Mouse (Mus musculus): Measurements from ENCODE around the gene Tet2.
"Not testable (repeated sequence)": the region's sequence is repeated elsewhere in the genome, so short reads cannot be mapped to it uniquely, and the experiment has no call there.

Gene Tet2

DNA sequence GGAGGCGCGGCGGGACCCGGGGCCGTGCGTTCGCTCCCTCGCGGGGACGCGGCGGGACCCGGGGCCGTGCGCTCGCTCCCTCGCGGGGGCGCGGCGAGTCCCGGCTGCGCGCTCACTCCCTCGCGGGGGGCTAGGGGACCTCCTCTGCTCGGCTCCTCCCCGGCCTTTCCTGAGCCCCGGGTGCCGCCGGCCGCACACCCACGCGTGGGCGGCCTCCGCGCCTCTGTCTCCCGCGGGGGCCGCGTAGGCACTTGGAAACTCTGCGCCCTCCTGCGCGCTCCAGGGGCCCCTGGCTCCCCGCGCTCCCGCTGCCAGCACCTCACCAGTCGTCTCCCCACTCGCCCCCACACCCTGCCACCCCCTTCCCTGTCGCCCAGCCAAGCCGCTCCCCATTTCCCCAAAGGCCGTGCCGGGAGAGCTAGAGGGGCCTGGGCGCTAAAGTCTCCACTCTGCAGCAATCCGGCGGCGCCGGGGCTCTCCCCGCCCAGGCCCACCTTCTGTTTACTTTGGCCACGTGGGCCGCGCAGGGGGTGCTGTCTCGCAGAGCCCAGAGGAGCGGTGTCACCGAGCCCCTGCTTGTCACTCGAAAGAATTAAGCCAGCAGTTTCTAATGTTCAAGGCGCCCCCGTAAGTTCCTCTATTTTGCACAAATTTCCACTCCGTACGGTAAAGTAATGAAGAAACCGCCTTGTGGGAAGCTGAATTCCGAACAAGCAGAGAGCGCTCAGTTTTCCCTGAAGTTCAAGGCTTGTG lies at the start of gene Tet2:
Gene Tet2, minus strand, starts transcription at position 589 of the 753 bp plus-strand sequence.
- DNase-seq (ENCODE audit: low spot score in 2 of 2), result peak; percentile 7 to 52

DNA sequence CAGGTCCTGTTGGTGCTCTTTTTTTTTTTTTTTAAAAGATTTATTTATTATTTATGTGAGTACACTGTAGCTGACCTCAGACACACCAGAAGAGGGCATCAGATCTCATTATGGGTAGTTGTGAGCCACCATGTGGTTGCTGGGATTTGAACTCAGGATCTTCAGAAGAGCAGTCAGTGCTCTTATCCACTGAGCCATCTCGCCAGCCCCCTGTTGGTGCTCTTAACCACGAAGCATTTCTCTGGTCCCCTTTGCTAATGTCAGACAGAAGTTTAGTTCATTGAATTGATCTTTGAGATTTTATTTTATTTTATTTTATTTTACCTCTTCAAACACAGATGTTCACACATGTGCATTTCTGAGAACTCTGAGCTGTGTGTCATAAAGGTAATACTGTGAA lies 48.1 kb upstream of the Tet2 start:
- not testable (repeated sequence) for DNase-seq (ENCODE audit: low spot score in 2 of 2)

DNA sequence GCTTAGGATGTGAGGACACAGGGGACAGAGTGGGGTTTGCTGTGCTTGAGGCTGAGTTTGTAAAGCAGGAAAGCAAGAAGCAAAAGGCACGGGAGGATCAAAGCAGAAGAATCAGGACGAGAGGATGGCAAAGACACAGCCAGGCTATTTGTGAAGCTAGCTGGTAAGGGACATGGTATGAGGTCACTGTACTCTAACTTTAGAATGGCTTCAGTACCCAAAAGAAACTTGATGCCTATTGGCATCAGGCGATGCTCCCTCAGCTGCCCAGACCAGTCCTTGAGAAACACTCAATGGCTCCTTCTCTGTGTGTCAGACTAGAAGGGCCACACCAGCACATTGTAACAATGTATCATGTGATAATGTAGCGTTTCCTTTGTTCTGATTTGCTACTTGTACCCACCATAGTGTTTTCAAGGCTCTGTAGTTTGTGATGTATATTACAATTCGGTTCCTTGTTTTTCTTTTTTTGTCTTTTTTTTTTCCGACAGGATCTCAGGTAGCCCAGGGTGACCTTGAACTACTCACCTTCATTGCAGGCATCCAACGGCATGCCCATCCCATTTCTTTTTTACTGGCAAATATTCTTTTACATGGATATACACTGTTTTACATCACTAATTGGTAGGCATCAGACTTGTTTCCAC lies 45.7 kb upstream of the Tet2 start:
- DNase-seq (ENCODE audit: low spot score in 2 of 2), result no peak

DNA sequence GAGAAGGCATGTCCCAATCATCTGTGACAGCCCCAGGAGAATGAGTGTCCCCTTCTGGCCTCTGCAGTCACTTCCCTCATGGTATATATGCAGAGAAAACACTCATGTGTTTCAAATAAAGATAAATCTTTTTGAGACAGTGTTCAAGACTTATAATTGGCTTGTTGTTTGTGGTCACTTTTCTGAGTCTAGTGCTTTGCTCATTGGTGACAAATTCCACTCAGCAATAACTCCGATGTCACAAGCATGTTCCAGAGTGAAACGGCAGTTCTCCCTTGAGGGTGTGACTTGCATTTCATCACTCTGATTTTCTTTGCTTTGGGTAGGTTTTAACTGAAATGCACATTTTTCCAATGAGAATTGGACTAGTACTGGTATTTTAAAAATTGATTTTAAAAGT lies 40.1 kb upstream of the Tet2 start:
- DNase-seq (ENCODE audit: low spot score in 2 of 2), result no peak

DNA sequence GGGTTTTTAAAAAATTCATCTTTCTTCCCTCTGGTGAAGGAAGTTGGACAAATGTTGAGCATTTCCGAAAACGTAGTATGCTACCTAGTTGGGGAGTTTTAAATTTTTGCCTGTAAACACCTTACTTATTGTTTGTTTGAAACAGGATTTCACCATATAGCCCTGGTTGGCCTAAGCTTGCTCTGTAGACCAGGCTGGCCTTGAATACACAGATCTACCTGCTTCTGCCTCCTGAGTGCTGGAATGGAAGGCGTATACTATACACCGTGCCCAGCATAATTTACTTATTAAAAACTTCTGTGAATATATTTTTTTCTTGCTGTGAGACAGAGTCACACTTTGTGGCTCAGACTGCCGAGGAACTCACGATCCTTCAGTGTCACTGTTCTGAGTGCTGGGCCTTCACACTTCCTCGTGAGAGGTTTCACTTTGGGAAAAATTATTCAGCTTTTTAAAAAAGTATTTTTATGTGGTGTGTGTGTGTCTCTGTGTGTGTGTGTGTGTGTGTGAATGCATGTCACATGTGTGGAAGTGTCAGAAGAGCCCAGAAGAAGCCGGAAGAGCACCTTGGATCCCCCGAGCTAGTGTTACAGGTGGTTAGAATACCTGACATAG lies 38.6 kb upstream of the Tet2 start:
- no peak for DNase-seq (ENCODE audit: low spot score in 2 of 2)

DNA sequence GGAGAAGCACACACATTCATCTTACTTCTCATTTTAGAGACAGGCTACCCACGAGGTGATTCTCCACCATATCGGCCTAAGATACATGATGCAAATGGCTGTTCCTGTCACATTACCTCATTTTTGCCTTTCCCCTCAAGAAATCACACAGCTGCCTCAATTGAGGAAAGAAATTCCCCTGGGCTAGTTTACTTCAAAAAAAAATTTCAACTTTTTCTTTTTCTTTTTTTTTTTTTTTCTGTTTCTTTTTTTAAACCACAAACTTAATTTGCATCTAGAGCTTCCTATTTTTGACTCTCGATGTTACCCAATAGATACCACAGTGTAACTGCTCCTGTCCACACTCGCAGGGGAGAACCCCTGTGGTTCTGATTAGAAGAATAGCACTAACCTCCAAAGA lies 38.0 kb upstream of the Tet2 start:
- peak in 1 of 2 experiments; percentile 58 for DNase-seq (ENCODE audit: low spot score in 2 of 2)

DNA sequence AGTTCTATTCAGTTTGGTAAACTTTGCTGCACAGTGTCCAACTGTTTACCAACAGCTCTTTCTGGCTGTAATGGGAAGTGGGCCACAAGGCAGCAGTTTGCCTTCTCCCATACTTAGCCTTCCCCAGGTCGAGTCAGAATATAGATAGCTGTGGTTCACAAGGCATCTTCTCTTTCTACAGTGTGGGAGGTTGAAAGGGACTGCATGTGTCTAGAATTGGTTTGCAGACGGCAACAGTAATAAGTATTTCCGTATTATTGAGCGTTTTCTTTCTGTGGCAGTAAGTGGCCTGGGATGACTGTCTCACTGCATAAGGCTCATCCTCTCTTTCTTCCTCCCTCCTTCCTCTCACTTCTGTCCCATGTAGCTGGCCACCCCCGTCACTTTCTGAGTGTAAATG lies 37.2 kb upstream of the Tet2 start:
- no peak for DNase-seq (ENCODE audit: low spot score in 2 of 2)

DNA sequence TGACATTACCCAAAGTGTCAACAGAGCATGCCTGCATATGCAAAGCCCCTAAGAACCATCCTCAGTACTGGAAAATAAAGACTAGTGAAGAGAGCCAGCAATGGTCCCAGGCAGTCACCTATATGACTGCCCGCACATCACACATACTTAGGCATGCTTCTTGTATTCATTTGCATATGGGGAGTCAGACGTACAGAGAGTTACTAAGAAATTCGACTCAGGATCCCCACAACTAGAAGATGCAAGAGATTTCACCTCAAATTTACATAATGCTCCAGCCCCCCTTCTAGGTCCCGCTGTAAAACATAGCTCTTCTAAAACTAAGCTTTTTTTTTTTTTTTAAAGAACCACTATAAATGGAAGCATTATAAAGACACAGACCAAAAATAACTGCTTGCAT lies 36.6 kb upstream of the Tet2 start:
- no peak for DNase-seq (ENCODE audit: low spot score in 2 of 2)

DNA sequence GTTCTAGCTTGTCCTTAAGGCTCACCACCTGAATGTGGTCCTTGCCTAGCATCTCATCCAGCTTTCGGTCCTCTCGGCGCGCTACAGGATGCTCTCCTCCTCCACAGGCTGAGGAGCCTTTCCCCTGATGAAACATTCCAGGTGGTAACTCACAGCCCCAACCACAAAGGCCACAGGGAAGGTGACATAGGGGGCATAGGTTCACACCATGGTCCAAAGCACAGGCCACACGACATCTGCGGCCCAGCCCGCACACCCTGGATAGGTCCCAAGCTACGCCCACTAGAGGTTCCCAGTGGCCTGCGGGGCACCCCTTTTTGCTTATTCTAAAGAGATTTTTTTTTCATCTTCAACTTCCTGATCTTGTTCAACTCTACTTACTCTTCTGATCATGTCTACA lies 34.7 kb upstream of the Tet2 start:
- DNase-seq (ENCODE audit: low spot score in 2 of 2), result no peak

DNA sequence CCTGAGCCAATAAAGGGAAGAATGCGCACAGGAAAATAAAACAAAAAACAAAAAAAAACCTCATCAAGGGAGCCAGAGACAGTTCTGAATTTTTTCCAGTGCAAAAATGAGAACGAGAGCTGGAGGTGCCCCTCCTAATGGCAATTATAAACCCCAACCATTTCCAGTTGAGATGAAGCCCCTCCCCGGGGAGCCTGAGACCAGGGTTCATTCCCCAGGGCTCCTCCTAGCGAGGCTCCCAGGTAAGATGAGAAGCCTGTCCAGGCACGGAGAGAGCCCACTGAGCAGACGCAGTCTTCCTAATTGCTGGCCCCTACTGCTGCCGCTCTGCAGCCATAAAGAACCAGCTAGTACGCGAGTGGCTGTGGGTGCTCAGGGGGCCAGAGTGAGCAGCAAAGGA lies 34.2 kb upstream of the Tet2 start:
- no peak for DNase-seq (ENCODE audit: low spot score in 2 of 2)

DNA sequence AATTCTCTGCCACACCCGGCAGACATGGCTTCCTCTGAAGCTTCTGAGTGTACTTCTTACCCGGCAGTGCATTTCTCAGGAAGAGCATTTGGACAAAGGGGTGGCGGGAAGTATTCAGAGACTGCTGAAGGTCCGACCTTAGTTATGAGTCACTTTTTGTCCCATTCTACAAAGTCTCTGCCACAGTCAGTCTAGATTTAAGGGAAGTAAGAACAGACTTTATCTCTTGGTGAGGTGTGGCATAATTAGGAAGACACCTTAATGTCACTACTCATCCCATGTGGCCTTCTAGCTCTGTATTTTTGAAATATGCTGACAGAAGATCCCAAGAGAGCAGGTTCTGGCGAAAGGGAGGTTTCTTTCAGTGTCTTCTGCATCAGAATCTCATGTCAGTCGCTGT lies 30.0 kb upstream of the Tet2 start:
- DNase-seq (ENCODE audit: low spot score in 2 of 2), result no peak

DNA sequence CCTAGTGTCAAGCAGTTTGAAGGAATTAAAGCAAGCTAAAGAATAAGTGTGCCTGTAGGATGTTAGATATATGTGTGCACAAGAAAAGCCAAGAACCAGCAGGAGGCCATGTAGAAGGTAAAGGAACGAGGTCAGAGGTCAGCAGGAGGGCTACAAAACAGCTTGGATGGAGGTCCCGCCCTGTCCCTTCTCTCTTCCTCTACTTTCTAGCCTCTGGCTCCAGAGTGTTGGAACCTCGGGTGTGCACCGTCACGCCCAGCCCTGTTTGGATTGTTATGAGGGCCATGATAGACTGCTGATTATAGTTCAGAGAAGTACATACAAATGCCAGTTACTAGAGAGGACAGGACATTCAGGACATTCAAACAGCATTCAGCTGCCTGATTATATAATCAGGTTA lies 27.0 kb upstream of the Tet2 start:
- DNase-seq (ENCODE audit: low spot score in 2 of 2), result no peak

DNA sequence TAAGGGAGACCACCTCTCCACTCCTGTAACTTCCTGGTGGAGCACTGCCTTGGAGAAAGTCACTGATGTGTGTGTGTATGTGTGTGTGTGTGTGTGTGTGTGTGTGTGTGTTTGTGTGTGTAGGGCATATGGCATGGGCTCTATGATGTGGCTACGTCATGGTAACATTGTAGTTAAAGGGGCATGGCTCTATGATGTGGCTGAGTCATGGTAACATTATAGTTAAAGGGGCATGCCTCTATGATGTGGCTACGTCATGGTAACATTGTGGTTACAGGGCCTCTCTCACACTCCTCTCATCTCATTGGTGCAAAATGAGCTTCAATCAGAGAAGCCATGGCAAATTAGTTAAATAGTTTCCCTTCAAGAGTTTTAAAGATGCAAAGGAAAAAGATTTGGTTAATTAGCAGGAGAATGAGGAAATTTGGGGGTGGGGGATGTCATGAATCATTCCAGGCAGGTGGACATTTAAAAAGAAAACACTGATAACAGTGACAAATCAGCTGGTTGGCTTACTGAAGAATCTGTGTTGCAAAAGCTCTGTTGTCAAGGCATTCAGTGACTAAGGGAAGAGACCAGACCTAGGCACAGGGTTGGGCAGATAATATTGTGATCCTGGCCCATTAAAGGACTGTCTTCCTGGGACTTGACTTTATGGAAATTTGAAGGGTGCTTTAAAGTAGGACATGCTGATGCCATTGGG lies 18.7 kb upstream of the Tet2 start:
- no peak for DNase-seq (ENCODE audit: low spot score in 2 of 2)

DNA sequence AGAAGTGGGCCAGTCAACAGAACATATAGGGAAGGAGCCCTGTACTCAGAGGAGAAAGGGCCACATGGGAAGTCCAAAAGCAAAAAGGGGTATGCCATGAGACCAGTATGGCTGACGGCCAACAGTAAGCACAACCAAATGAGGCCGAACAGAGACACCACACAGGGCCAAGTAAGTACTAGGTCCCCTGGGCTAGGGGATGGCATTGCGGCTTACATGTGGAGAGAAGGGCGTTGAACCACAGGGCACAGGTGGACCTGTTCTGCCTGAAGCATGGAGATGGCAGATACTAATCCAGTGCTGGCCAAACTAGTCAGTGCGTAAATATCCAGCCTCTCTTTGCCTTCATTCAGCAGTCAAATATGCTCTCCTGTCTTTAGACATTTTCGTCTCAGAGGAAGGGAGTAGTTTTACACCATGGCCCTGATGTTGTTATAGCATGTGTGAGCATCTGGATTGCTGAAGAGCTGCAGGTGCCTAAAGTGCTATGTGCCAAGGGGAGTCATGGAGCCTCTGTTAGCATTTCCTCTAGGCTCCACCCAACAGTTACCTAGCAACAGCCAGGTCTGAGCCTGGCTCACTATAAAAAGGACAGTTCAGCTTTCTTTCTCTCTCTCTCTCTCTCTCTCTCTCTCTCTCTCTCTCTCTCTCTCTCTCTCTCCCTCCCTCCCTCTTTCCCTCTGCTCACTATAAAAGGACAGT lies 14.6 kb upstream of the Tet2 start:
- DNase-seq (ENCODE audit: low spot score in 2 of 2), result no peak

DNA sequence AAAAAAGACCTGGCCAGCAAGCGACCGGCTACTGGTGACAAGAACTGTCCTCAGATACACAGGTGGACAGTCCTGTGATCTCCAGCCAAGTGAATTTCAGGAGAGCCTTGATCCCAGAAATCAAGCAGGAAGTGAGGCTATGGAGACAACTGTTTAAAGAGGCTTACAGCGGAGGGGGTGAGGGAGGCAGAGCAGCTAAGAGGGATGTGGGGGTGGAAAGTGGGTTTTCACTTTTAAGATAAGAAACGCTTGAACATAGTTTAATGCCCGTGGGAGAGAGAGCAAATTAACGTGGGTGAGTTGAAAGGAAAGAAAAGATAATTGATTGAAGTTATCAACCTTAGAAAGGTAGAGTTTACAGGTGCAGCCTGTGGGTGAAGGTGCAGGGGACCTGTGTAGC lies 12.7 kb upstream of the Tet2 start:
- no peak for DNase-seq (ENCODE audit: low spot score in 2 of 2)

DNA sequence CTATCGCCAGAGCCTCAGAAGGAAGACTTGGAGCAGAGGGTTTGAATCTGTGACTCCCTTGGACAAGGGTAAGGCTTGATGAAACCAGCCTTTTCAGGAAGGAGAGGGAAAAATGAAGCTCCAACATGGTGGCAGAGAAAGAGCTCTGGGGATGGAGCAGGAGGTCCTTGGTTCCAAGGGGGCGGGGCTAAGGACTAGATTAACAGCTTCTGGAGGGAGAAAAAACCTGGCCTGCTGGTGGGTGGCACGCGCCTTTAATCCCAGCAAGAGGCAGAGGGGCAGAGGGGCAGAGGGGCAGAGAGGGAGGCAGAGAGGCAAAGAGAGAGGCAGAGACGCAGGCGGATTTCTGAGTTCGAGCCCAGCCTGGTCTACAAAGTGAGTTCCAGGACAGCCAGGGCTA lies 12.2 kb upstream of the Tet2 start:
- no peak for DNase-seq (ENCODE audit: low spot score in 2 of 2)

DNA sequence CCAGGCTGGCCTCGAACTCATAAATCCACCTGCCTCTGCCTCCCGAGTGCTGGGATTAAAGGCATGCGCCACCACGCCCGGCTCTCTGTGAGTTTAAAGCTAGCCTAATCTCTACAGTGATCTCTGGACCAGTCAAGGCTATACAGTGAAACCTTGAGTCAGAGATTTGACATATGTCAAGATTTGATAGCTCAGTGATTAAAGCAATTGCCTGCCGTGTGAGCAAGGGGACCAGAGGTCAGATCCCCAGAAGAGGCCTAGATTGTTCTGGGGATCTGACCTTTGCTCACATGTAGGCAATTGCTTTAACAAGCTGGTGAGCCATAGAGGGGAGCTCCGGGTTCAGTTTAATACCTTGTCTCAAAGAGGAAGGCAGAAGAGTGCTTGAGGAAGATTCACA lies 10.4 kb upstream of the Tet2 start:
- DNase-seq (ENCODE audit: low spot score in 2 of 2), result no peak

DNA sequence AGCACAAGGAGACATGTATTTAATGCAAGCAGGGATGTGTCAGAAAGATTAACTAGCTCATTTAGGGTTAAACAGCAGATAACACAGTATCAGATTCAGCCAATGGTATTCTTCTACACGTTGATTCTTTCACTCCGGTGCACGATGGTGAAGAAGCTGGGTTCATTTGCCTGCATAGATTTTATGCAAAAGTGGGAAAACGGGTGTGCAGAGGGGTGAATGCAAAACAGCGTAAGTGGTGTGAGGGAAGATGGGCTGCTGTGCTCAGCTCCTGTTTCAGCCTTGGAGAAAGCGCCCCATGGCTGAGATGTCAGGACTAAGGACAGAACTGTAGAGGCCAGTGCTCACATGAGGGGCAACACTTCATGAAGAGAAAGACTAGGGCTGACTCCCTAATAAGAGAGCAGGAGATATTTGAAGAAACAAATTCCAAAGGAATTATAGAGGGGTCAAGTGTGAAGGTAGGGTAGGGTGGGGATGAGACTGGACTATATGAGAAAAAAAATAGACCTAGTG lies 9.7 kb upstream of the Tet2 start:
- no peak for DNase-seq (ENCODE audit: low spot score in 2 of 2)

DNA sequence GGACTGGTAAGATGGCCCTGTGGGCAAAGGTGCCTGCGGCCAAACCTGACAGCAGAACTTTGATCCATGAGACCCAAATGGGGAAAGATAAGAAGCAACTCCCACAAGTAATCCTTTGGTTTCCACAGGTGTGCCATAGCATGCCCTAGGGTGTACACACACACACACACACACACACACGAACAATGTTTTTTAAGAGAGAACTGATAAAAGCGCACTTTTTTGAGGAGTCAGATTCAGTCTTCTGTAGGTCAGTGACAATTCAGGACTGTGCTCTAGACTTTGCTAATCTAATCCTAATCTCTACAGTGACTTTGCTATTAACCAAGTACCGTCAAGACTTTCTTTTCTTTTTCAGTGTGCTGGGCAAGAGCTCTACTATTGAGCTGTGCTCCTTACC lies 9.2 kb upstream of the Tet2 start:
- DNase-seq (ENCODE audit: low spot score in 2 of 2), result no peak

DNA sequence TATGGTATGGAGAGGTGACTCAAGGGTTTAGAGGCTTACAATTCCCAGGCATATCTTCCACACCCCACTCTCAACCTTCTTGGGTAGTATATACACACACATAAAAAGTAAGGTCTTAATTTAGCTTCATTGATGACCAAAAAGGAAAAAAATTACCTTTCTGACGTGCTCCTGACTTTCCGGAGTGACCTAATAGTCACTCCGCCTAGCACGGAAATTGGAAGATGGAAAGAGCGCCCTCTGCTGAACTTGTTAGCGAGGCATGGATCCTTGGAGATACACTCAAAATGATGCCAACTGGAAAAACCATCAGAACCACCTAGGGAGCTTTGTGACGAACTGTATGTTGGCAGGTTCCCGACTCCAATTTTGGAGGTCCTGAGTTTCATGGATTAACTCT lies 7.0 kb upstream of the Tet2 start:
- DNase-seq (ENCODE audit: low spot score in 2 of 2), result no peak

DNA sequence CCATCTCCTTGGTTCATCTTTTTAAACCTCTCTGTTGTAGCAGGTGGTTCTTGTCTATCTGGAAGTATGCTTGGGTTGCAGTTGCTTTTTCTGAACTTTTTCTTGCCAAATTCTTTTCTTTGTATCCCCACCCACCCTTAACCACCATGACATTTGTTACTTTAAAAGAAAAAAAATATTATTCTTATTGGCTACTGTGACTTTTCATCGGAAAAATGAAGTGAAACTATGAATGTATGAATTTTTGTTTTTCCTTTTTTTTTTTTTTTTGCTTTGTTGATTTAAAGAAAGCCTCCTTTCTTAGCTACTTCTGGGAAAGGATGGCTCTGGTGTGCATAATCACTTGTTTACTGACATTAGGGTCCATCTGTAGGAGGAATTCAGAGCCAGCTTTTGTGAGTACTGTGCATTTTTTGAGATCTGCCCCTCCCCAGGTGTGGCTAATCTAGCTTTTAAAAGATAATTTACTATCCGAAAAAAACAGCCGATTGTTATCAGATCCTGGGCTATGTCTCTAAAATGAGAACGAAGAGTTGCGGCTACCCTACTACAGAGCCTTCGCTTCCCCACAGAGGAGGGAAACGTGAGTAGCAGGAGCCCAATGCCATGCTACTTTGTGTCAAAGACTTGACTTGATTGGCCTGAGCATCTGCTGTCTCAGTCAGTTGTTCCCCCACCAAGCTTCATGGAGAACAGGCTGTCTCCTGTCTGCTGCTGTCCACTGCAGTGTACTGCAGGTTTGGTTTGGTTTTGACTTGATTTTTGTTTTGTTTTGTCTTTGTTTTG lies 4.6 kb upstream of the Tet2 start:
- no peak for DNase-seq (ENCODE audit: low spot score in 2 of 2)

Data from natural killer cell, adult 2 months (primary cell).